Mouse (Mus musculus): Measurements from ENCODE around the gene Mecr.

DNA sequence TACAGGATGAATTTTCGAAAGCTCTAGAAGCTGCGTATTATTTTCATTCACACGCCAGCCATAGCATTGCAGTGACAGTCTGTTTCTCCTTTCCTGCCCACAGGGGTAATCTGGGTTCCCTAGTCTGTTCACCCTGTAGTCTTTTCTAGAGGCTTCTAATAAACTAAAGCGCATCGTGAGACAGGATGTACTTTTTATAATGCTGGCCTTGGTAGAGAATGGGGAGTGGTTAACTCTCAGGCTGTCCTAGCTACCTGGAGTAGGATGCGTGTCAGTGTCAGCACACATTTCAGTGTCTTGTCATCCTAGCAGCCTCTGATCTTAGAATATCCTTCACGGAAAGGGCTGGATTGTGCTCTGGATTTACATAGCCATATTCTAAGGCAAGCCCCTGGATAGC is 38.0 kb downstream of the Mecr start:
- TF ChIP-seq CTCF (IDR thresholded peaks at IDR 0.05; ENCODE audit: low read depth, low read length) (no peak), POLR2A (IDR thresholded peaks at IDR 0.05; ENCODE audit: extremely low read depth, insufficient read depth, low read length) (no peak)
